Mouse (Mus musculus) right cerebral cortex, postnatal 36 days (tissue): ENCODE measurements at regions not wholly inside any gene's neighbourhood (a gene's known extent, or its start where the extent isn't known, plus 50 kb on each side); places are given as distances from the start of the nearest gene placed in this dataset.

Experiments used
- DNase-seq, 2 experiments: peaks; one replicate each; pipeline ENCODE4 v3.0.0; 2022; ENCODE audit warnings: low spot score in 2 of 2, mixed read lengths in 1 of 2

- DNase-seq = no peak
Measured at GRCm38 (mm10) chr12:73447172-73447571, 99.0 kb downstream of the Tmem30b start.

GRCm38 (mm10) chr12:73446148-73446547 lies 100.0 kb downstream of the Tmem30b start:
- DNase-seq = no peak

GRCm38 (mm10) chr12:73445562-73445961 lies 100.6 kb downstream of the Tmem30b start:
- no peak for DNase-seq

- DNase-seq = no peak
Measured at GRCm38 (mm10) chr12:73445128-73445527, 101.1 kb downstream of the Tmem30b start.

DNA sequence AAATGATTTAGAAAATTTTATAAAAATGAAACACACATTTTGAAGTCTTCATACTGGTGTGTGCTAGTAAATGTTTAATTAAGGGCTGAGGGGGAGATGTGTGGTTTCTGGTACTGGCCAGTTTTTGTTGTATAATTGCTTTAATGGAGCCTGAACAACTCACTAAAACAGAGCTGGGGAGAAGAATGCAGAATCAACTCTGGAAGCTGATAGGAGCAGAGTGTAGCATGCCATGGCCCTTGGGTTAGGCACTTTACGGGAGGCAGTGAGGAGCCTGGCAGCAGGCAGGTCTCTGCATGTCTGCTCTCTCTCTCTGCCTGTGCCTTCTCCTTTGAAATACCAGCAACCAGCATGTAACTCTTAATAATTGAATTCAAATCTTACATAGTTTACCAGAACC lies 104.9 kb downstream of the Tmem30b start:
- no peak for DNase-seq

DNA sequence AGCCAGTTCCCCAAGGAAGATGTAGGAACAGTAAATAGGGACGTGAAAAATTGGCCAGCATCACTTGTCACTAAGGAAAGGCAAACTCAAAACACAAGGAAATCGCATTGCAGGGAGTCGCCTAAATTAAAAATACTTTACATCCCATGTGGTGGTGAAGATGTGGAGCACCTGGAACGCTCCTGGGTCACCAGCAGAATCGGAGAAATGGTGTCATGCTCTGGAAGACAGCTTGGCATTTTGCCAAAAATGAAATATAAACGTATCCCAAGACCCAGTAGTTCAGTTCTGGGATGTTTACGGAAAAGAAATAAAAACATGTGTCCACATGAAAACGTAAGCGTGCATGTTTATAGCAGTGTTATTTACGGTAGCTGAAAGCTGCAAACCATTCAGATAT lies 111.5 kb downstream of the Tmem30b start:
- no peak for DNase-seq

DNA sequence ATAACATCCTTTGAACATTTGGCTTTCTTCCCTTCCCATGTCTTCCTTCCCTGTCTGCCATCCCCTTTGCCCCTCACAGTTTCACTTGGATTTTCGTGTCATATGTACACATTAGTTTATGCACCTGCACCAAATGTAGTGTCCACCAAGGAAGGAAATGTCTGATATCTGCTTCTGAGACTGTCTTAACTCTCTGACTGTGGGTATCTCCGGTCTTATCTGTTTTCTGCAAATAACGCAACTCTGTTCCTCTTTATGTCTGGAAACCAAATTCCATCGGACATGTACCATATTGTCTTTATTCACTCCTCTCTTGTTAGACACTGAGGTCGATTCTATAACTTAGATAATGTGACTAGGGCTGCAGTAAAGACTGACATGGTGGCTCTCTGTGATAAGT lies 113.6 kb downstream of the Tmem30b start:
- DNase-seq = no peak

GRCm38 (mm10) chr12:73428171-73428570 lies 118.0 kb downstream of the Tmem30b start:
- DNase-seq = no peak

DNA sequence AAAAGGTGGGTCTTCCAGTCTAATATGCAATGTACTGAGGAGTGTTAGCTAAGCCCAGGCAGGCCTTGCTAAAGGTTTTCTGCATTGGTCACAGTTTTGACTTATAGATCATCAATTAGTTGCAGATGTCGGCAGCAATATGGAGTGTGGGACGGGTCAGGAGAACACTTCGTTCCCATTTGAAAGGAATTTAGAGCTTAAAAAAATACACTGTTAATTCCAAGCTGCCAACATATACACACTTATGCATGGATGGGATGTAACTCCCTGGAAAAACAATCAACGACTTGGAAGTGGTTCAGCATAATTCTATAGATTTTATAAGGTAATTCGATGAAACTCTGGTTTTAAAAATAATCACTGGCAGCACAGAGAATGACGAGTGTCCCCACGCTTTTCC lies 121.4 kb downstream of the Tmem30b start:
- DNase-seq = no peak

DNA sequence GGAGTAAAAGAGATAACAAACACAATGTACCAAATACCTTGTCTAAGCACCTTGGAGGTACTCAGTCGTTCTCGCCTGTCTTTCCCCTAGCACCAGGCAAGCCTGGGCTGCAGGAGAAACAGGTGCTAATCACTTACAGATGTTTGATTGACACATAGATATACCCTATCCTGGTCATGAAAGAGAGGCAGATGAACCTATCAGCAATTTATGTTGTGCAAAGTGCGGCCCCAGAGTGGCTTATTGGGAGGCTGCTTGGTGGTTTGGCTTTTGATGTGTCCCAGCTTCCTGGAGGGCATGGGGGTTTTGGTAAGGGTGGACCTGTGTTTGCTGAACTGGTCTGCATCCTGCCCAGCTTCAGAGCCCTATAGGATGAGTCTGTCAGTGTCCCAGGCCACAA lies 129.1 kb downstream of the Tmem30b start:
- no peak for DNase-seq

DNA sequence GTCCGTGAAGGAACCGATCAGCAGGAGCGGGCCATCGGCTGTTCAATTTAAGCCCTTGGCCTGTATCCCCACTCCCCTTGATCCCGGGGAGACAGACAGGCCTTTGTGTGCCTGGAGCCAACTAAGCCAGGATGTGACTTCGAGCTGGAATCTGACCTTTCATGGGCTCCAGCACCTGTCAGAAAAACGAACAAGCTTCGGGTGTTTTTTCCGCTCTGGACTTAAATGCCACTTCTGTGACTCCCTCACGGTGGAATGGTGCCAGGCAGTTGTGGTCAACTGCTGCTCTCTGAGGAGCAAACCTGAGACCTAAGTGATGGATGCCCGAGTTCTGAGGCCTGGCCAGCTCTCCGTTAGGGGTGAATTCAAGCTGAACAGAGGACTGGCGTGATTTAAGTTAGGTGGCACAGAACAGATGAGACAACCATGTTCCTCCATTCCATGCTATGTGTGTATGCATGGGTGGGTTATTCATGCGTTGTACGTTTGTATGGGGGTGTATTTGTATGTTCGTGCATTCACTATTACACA lies 129.8 kb downstream of the Tmem30b start:
- no peak for DNase-seq

DNA sequence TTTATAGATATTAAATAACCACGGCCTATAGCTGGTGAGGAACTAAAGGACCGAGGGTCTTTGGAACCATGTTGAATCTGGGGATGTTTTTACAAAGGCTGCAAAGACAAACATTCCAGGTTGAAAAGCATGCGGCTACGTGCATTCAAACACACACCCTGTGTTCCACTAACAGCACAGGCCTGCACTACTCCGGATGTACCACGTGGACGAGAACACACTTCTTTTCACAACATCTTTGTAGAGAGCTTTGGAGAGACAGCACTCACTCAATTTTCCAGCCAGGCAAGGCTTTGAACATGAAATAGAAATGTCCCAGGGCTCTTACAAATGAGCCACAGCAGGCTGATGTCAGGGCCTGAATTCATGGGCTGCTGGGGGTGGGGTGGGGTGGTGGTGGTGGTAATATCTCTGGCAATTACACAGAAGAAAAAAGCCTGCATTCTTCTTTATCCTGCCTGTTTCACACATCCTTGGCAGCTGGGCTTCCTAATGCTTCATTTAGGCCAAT lies 129.3 kb downstream of the Slc38a6 start:
- DNase-seq = no peak

GRCm38 (mm10) chr12:73413439-73414196 lies 127.0 kb downstream of the Slc38a6 start:
- no peak for DNase-seq

DNA sequence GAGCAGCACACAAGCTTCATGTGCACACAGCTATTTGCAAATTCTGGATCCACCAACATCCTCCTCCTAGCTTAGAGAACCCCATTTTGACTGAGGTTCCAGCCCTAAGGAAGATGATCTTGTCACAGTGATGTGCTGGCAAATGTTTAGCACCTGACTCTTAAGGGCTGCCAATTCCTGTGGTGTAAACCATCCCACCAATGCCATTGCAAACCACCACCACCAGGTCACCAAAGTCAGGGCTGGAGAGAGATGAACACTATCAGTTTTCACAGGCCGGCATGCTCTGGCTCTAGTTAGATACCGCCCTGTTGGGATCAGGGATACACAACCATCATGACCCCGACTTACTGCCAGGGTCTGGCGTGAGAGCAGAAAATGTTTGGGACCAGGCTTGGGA lies 125.9 kb downstream of the Slc38a6 start:
- DNase-seq = no peak

- no peak for DNase-seq
Measured at GRCm38 (mm10) chr12:73410924-73411323, 124.3 kb downstream of the Slc38a6 start.

GRCm38 (mm10) chr12:73409481-73410085 lies 123.0 kb downstream of the Slc38a6 start:
- DNase-seq = no peak

DNA sequence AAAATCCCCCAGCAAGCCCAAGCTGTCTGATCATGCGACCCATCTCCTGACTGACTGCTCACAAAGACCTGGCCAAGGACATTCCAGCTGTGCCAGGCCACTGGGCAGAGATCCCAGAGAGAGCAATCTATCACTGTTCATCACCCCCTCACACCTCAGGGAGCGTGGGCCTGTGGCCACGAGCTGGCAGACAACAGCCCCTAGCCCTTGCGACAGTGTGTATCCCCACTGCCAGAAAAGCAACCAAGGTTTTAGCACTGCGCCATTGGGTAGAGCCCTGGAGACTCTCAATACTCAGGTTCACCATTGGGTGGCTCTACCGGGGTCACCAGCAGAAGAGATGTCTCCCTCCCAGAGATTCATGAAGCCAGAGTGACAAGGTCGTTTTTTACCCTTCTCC lies 122.0 kb downstream of the Slc38a6 start:
- DNase-seq = no peak

DNA sequence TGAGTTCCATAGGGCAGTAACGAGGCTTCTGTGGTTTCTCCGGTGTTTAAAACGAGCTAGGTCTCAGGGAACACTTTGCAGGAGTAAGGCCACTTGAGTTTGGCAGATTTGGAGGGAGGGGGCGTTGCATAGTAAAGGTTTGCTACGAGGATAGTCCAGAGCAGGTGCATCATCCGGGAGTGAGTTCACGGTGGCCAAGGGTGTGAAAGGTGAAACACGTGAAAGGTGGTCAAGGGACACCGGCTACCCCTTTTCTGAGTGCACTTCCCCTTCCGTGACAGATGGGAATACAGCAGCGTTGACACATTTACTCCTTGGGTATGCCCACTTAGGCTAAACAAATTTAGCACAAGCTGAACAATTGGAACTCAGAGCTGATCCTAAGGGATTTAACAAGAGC lies 121.6 kb downstream of the Slc38a6 start:
- DNase-seq = no peak

DNA sequence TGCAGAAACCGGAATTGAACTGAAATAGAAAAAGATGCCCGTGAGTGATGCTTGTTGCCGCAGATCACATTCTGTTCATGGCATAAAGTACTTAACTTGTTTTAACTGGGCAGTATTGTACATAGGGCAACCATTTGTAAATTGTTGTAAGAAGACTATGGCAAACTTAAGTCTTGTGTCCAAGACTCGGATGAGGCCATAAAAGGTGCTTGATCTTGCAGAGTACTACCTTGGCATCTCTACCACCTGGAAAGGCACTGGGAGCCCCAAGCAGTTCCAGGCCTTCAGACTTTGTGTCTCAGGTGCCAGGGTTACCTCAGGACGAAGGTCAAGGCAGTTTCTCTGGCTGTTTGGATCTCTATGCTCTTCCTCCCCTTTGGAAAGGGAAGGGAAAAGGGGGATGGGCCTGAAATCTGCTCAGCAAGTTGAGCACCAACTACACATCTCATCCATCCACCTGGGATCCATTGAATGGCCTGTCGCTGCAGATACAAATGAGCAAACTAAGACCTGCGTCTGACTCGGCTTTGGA lies 120.0 kb downstream of the Slc38a6 start:
- no peak for DNase-seq

GRCm38 (mm10) chr12:73405583-73405982 lies 119.0 kb downstream of the Slc38a6 start:
- DNase-seq = no peak

- DNase-seq = no peak
Measured at GRCm38 (mm10) chr12:73405106-73405505, 118.5 kb downstream of the Slc38a6 start.

- no peak for DNase-seq
Measured at GRCm38 (mm10) chr12:73403906-73404474, 117.4 kb downstream of the Slc38a6 start.
